Mouse (Mus musculus): ENCODE measurements around the gene Gm14418. TPM values are rescaled to one million over a fixed set of nuclear protein-coding genes. Genes with fewer than 3 reads are reported as not detected.
"Not testable (repeated sequence)": the region's sequence is repeated elsewhere in the genome, so short reads cannot be mapped to it uniquely, and the experiment has no call there.

Gene Gm14418
- total RNA-seq (2022) = 10 to 100 TPM; 30.2 to 38.8 (median 32.2) TPM

DNA sequence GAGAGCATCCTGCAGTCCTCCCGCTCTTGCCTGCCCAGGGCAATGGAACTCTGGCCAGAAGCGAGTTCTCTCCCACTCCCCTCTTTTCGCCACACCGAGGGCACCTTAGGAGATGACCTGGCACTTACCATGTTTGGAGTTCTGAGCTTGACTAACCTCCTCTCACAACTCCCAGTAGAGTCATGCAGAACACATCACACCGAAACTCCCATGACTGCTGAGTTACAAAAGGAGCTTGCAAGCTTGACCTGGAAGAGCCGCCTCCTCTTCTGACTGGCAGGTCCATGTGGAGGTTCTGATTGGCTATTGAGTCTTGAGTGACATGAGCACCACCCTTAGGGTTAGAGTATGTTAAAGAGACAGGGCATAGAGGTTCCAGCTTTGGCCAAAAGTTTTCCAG lies at the start of gene Gm14418:
Gene Gm14418, minus strand, starts transcription at position 225 of the 400 bp plus-strand sequence.
- not testable (repeated sequence) for DNase-seq (ENCODE audit: low spot score in 2 of 2)

Other genes with a start within 250 kb of the Gm14418 start
- 10 to 100 TPM; 49.0 to 84.5 (median 61.6) TPM for gene Gm14410, start 191.9 kb downstream of the Gm14418 start, total RNA-seq (2022)
- 1 to 10 TPM; 2.0 to 2.7 (median 2.4) TPM for gene Gm14409, start 131.3 kb downstream of the Gm14418 start, total RNA-seq (2022)
- 1 to 10 TPM; 4.4 to 6.3 (median 4.9) TPM for gene Gm14412, start 74.0 kb downstream of the Gm14418 start, total RNA-seq (2022)
- gene Zfp970, start 66.4 kb upstream of the Gm14418 start, total RNA-seq (2022) = 10 to 100 TPM; 35.7 to 50.1 (median 43.8) TPM
- gene Gm14403, start 99.9 kb upstream of the Gm14418 start, total RNA-seq (2022) = 10 to 100 TPM; 42.4 to 52.7 (median 44.1) TPM
- gene Gm14406, start 179.9 kb upstream of the Gm14418 start, total RNA-seq (2022) = under 1 TPM in 3 of 4 experiments, not detected in 1; 0.30 to 0.67 (median 0.52) TPM

Data from layer of hippocampus, adult 8-10 months (tissue).